Mouse (Mus musculus) kidney, postnatal 14 days (tissue): ENCODE measurements around the gene Zbtb38.

Experiments
- DNase-seq: peaks from one replicate; pipeline ENCODE4 v3.0.0; 2022; ENCODE audit warnings: mixed read lengths

Gene Zbtb38

DNA sequence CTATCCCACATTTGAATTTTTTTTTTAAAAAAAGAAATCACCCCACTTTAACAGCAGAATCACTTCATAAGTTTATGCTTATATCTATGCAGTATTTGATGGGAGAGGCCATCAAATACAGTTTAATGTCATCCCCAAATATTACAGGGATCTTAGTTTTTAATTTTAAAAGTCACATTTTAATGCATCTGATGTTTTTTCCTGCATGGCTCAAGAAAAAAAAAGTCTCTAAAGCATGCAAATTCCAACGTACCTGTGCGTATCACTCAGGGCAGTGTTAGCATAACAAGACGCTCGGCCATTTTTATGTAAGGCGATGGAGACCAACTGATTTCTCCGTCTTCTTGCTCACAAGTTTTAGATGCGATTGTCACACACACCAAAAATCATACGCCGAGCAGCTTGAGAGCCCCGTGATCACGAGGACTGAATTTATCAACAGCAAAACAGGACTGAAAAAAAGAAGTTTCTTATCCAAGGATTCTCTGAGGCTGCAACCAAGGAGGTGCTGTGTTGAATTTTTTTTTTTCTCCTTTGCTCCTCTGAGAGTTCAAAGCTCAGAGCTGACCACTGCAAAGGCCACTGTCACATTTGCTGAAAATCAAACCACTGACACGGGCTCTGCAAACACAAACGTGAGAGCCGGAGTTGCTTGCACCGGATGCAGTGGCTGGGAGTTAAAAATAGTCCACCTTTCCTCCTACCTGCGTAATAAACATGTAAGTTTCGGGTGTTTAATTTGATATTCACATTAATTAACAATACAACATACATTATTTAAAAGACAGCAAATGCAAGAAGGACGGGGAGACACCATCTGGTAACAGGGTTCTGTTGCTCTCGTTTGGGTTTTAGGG lies 21.4 kb downstream of the Zbtb38 start:
- no peak for DNase-seq

DNA sequence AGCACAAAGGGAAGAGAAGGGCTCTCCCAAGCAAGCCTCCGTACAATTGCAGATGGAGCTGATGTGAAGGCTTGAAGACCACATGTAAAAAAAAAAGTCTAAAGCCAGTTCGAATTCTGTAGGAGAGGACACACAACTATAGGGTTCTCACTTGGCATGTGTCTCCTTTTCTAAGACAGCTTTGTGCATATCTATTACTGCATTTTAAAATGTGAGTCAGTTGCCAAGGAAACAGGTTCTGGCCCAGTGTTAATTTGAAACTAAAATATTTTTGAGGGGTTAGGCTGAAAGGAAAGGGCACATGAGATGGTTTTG lies 22.4 kb downstream of the Zbtb38 start:
- DNase-seq: no peak

DNA sequence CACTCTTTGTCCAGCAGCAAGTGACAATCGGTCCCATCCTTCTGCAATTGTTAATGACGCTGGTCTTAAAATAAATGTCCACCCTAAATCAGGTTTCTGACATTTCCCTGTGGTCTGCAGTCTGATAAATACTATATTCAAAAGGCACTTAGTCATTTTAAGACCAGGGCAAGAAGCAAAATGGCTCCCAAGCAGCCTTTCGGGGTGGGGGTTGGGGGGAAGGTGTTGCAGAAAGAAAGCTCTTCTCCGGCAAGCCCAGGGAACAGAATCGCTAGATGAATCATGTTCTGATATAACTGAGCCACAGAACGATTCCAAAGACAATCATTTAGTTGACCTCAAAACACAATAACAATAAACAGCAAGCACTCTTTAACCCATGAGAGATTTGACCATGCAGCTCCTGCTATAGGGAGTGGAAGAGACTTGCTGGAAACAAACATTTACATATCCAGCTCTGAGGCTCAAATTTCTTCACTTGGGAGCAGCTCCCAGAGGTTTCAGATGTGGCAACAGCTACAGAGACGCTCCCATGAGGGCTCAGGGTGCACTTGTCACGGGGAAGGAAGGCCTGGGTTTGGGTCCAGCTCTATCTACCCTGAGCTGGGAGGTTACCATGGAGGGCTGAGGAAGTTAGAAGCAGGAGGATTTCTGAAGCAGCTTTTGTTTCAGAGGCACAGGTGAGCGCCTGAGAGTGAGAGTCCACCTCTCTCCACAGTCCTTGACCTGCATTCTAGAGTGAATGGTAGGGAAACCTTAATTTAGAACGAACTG lies 22.9 kb downstream of the Zbtb38 start:
- no peak for DNase-seq

DNA sequence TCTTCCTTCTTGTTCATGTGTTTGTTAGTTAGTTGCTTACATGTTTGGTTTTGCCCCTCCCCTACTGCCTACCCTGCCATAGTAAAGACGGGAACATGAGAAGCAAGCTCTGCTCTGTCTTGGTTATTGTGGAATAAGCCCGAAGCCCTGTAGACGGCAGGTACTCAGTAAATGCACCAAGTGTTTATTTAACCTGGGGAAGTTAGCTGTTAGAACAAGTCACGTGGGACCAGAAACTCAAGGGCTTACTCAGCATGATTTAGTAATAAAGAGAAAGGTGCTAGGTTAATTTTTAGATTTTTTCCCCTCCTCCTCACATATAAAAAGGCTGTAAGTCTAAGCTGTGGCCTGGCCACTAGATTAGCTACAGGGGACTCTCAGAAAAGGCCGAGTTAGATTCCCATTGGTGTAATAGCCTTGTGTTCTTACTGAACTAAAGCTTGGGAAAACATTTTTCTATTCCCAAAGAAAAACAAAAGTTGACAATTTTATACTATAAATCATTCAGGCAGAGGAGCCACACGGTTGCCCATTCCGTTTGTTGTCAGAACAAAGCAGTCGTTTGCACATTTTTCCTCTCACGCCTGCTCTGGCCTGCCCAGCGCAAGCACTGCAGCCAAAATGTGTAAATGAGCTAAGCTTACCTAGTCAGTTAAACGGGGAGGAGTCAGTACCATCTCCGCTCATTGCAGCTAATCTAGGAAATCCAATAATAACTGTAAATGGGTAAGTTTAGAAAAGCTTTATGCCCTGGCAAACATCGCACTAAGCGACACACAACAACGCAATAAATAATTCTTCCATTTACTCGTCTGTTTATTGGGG lies 24.1 kb downstream of the Zbtb38 start:
- DNase-seq: peak; percentile 43

DNA sequence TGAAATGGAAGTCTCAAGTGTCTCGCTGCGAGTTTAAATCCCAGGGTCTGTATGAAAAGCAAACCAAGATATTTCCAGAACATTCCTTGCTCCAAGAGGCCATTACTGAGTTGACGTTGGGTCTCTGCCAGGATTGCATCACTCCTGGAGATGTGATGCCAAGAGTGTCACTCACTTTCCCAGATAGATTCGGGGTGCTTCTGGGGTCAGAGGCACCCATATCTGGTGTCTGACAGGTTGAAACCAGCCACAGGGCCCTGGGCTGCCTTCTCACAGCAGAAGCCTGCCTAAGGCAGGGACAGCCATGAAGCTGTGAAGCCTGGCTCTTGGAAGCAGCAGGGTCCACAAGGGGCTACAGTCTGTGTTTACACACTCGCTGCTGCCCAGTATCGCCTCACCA lies 24.9 kb downstream of the Zbtb38 start:
- peak; percentile 57 for DNase-seq

DNA sequence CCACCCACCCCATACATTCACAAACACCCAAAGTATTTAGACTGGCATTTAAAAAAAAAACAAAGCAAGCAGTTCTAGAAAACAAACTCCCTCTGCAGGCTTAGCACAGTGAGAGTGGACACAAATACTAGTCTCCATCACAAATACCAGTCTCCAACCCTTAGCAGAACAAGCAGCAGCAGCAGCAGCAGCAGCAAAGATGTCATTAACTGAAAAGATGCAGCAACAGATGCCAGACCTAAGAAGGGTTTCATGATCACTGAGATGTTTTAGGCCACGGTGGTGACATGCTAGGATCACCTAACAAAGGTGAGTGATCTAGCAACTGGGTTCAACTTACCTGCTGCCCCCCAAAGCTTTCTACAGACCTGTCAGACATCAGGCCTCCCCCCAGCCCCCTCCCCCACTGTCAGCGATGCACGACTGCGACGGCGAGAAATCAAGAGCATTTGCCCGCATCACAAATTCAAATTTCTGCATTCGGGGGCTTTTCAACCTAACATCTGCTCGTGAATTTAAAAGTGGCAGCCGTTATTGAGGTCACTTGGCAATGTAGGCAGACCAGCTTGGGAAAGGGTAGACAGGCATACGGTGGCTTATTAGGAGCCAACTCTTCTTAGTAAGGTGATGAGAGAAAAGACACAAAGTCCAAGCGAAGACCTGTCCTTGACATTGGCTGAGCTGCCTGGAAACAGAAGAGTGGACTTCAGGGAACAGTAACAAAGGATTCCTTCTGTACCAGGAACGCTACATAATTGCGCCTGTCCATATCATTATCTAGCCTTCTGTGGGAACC lies 26.1 kb downstream of the Zbtb38 start:
- DNase-seq: no peak

DNA sequence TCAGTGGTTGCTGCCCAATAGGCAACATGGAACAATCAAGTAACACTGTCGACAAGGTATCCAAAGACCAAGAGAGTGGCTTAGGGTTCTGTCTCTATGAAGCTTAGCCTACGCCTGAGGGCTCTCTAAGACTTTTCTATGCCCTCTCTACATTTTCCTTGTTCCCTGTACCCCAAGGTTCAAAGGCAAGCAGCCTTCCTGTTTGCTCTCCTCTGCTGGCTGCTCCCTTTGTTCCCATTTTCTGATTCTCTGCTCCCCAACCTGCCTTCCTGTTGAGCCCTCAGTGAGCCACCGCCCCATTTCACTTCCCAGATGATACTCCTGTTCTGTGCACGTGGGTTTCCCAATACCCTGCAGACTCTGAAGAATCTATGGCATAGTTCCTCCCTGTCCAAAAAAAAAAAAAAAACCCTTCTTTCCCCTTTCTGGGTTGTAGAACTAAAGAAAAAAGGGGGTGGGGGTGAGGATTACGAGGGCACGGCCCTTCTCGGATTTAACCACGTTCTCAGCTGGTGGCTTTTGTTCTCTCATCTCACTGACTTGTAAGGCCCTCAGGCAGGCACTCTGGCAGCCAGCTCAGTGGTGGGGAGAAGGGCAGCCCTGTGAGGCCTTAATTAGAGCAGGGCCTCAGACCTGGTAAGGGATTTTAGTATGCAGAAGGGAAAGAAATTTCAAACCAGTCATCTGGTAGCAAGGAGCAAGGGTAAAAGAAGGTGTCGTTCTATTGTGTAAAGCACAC lies 26.9 kb downstream of the Zbtb38 start:
- no peak for DNase-seq

DNA sequence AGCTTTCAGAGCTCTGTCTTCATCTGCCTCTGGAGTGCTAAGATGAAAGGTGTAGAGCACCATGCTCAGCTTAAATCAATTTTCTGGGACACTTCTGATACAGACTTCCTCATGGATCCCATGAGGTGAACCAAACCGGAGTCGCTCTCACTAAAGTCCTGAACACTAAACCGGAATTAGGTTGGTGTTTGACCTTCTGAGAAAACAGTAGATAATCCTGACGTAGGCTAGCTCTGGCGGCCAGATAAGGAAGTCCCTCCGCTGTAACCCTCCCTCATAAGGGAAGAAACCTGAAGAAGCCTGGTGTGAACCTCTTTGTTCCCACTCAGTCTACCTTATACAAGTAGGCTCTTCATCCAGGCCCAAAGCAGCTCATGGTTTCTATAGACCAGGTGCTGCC lies 29.0 kb downstream of the Zbtb38 start:
- no peak for DNase-seq

DNA sequence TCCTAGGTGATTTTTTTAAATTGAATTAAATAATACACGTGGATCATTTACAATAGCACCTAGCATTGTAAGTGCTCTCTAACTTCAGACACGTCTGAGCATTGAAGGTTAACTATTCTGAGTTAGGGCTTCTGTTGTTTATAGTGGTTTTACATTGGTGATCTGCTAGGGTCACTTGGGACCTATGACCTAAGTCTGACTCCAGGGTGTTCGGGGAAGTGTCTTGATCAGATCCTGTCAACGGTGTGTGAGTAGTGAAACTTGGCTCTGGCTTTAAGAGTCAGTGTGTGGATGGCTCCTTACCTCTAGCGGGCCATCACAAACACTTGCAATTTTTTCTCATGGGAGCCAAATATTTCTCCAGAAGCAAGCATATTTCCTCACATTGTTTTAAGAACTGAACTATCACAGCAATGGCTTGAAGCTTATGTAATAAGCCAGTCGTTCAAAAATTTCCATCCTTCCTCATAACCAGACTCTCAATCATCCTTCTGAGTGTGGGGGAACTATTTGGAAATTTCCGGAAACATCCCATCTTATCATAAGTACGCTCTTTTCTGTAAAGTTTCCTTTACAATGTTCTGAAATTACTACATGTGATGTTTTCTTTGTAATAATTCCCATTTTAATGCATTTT lies 31.4 kb downstream of the Zbtb38 start:
- no peak for DNase-seq

DNA sequence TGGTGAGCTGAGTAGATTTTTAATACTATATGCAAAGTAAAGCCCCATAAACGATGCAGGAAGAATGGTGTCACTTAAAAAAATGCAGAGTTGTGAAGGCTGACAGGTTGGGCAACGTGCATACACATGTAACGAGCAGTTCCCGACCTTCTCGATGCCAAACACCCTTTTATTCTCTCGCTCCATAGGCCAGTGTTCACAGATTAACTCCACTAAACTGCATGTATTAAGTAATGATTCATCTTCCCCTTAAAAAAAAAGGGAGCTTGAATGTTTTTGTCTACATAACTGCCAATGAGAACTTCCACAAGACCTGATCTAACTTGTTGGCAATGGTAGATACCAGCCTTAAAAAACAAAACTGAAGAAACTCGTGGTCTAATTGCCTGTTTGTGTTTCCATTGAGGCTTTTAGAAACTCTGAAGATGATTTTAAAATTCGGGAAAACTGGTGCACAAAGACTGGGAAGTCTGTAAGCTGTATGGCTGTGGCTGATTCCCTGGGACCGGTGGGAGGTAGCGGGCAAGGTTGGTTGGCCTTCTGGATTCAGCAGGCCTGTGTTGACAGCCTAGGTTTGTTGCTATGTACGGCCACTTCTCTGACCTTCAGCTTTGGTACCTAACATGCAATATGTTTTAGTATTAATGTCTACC lies 32.0 kb downstream of the Zbtb38 start:
- peak; percentile 54 for DNase-seq

DNA sequence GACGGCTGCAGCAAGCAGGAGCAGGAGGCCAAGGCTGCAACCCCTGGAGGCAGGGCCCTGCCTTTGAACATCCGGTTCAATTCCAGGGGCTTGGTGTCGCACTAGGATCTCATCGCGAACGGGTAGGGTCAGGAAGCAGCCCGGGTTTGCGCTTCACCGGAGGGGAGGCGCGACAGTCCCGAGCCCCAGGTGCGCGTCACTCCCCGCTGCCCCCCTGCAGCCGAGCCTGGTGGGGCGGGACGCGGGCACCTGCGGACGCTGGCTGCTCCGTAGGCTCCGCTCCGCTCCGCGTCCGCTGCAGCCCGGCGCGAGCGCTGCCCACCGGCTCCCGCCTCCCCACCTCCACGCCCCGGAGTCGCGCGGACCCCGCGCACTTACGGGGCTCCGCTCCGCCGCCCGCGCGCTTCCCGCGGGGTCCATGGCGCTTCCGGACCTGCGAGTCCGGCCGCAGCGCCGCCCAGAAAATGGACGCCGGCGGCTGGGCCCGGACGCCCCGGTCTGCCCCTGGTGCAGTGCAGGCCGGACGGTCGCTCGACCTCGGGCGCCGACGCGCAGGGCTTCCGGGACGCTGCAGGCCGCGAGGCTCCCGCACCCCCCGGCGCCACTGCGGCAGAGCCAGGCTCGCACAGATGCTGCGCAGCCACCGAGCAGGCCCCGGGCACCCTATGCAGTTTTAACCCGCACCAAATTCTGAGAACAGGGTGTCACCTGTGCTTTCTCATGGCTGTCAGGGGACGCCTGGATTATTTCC lies 33.0 kb downstream of the Zbtb38 start:
- DNase-seq: peak; percentile 88

DNA sequence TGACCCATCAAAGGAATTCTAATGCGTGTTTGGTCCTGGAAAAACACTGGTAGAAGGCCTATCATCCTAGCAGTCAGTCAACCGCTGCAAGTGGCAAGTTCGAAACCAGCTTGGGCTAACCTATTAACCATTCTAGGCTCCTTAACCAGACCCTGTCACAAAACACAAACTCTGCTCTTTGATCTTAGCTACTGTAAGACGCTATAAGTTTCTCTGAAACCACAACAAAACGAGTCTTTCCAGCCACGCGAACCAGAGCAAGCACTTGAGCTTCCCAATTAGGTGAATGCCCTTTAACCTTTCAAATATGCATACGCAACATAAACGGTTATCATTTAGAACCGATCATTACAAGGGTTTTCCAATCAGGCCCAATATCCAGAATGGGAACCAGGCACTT lies 33.7 kb downstream of the Zbtb38 start:
- DNase-seq: no peak

DNA sequence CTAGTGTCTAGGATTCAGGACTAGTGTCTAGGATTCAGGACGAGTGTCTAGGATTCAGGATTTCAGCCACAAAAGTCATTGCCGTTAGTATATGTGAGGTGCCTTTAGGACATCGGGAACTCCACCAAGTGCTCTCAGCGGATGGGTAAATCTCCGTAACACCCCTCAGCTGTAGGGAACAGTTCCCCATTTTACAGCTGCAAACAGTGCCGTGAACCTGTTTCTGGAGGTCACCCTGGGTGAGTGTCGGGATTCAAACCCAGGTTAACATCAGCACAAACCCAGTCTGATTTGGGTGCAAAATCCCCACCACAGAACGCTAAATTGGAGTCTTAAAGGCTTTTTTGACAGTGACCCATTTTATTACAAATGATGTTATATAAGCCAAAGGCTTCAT lies 34.2 kb downstream of the Zbtb38 start:
- DNase-seq: no peak

DNA sequence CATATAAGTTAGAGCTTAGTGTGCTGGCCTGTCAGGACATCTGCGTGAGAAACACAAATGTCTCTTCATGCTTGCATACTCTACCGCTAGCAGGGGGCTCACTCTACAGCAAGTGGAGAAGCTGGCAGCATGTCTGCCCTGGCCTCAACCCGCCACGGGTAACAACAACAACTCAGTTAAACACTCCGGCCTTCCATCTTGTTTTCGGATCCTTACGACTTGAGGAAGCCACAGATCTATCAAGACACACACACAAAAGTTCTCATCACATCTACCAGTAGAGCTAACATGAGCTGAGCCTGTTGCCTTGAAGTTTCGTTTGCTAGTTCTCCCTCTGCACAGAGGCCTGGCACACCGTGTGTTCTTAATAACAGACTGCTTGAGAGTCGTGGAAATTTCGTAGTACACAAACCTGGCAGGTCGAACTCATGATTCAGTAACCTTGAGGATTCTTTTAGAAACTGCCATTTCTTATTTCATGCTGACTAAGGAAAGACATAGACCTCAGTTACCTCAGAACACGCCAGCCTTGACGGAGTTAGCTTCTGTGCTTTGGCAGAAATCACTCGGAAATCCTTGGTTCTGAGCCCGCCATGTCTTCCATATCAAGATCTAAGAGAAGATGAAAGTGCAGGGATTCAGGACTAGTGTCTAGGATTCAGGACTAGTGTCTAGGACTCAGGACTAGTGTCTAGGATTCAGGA lies 34.8 kb downstream of the Zbtb38 start:
- no peak for DNase-seq

DNA sequence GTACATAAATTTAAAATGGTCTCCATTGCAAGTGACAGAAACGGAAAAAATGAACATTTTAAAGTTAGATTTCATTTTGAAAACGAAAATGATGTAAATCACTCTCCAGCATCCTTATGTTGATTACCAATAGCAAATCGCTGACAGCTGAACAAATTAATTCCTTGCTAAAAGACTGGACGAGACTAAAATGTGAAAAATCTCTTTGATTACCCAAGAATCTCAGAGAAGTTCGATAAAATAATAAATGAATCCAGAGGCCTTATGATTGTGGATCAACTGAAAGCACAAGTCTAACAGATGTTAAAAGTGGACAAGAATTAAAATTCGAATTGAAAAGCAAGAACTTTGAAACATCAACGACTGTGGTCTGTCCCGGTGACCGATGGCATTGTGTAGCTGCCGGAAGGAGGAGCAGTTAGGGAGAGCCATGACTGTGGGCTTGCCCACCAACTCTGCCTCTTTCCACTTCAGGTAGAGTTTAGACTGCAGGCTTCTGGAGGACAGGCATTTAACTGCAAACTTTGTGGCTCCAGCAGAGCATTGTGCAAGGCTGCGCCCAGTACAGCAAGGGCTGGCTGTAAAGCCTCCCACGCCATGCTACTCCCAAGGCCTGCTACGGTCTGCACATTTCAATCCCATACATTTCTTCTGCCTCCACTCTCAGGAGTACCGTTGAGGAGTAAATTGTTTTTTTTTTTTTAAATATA lies 35.7 kb downstream of the Zbtb38 start:
- no peak for DNase-seq

DNA sequence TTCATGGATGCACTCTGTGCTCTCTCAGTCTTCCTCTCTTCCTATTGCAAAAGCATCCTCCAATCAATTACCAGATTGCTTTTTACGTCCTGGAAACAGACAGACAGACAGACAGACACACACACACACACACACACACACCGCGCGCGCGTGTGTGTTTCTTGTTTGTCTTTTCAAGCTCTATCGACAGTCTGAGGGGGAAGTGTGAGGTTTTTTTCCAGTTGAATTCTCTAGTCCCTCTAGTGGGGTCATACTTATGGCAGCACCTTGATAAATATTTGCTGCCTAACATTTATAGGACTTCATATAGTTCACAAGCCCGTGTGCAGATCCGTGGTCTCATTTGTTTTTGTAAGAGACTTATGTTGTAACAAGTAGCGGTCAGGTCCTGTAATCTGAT lies 36.5 kb downstream of the Zbtb38 start:
- no peak for DNase-seq

DNA sequence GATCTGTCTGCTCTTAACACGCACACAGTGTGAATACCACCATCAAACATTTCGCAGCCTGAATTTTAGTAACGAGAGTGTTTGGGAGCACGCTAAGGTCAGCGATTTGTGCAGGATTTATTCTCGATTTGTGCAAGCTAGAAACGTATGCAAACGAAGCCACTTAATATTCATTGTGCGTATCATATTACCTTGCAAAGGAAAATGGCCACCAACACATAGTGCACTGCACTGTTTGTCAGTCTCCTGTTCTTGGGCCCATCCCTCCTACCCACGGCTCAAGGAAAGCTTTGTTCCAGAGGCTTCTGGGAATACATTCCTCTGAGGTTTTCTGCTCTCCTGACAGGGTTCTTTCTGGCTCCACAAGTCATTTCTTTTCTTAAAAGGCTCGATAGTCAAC lies 37.5 kb downstream of the Zbtb38 start:
- DNase-seq: no peak

DNA sequence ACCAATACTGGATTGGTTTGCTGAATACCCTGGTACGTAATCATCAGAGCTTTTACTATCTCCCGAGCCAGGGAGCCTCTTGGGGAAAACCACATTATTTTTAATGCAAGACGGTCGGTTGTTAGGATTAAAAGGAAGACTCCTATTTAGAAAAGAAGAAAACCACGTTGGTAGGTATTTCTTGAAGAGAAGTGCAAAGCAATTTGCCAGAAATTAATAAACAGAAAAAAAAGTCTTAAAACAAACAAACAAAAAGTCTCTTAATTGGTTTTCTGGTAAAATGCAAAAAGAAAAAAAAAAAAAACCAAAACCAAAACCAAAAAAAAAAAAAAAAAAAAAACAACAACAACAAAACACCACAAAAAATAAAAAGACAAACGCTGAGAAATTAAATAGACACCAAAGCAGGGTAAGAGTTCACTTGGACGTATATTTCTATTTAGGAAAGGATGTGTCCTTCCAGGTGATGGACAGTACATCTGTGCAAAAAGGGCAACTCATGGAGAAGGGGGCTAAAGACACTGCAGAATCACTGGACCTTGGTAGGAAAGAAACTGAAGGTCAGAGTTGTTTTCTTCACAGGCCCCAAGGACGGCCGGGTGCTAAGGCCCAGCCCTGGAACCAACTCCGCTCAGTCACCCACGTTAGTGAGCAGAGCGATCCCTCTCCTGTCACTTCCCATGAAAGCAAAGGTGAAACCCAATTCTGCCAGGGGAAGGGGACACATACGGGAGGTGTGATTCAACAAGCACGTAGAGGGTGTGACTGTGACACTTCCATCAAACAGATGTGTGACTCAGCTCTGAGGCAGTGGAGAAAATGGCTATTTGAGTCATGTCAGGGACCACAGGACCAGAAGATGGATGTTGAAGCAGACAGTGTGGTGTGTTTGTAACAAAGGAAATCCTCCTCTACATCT lies 38.9 kb downstream of the Zbtb38 start:
- DNase-seq: no peak
